29 mouse cellular contexts compared by ENCODE assay signal in the genomic region with DNA sequence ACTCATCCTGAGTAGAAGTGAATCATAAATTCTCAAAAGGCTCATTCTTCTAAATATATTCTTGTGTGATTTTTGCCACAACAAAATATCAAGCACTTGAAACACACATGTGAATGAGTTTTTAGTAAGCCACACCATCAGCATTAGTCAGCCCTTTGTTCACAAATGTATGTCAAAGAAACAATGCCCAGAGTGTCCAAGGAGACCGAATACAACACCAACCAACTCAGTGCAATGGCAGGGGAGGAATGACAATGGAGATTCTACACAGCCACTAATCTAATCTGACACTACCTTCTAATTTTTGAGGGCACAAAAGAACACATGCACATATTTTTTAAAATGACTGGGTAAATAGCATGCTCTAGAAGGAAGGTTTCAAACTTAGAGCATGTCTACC. TPM values are rescaled to one million over a fixed set of nuclear protein-coding genes. Genes with fewer than 3 reads are reported as not detected.
"Had no signal": no experiment of that assay in that cellular context is flagged by ENCODE, and none has a peak within 500 bp of the region (broad histone marks: within the 10 kb centered on the region; RNA-seq: fewer than 3 reads in every experiment).

No protein-coding gene starts in this region.

- H3K4me3 ChIP-seq: left cerebral cortex, adult 2 months; limb, embryonic 10.5 days; limb, embryonic 12.5 days; limb, embryonic 13.5 days; limb, embryonic 15.5 days; liver, embryonic 12.5 days; liver, embryonic 13.5 days; liver, embryonic 15.5 days; lung, embryonic 15.5 days; megakaryocyte, embryonic 14.5 days; midbrain, embryonic 10.5 days; midbrain, embryonic 12.5 days; midbrain, embryonic 13.5 days; midbrain, embryonic 15.5 days; myocyte had no signal

- H3K27me3 ChIP-seq: limb, embryonic 12.5 days; limb, embryonic 13.5 days; limb, embryonic 15.5 days; liver, embryonic 12.5 days; liver, embryonic 13.5 days; liver, embryonic 15.5 days; lung, embryonic 15.5 days; megakaryocyte, embryonic 14.5 days; midbrain, embryonic 12.5 days; midbrain, embryonic 13.5 days; midbrain, embryonic 15.5 days had no signal

- DNase-seq: left cerebral cortex, postnatal 4 days; liver; liver, embryonic 13.5 days; liver, postnatal 0 days; lung, adult 18-20 months; lung, adult 2 months; lung, embryonic 14.5 days; lung, postnatal 10 days; lung, postnatal 14 days; lung, postnatal 36 days; lung, postnatal 4 days; midbrain, embryonic 14.5 days had no signal

- H3K4me1 ChIP-seq: limb, embryonic 13.5 days; limb, embryonic 15.5 days; liver, embryonic 12.5 days; liver, embryonic 13.5 days; liver, embryonic 15.5 days; lung, embryonic 15.5 days; megakaryocyte, embryonic 14.5 days; midbrain, embryonic 10.5 days; midbrain, embryonic 12.5 days; midbrain, embryonic 13.5 days; midbrain, embryonic 15.5 days had no signal

- H3K9me3 ChIP-seq: limb, embryonic 10.5 days; limb, embryonic 12.5 days; limb, embryonic 13.5 days; limb, embryonic 15.5 days; liver, embryonic 12.5 days; liver, embryonic 13.5 days; liver, embryonic 15.5 days; lung, embryonic 15.5 days; megakaryocyte, embryonic 14.5 days; midbrain, embryonic 10.5 days; midbrain, embryonic 12.5 days; midbrain, embryonic 13.5 days; midbrain, embryonic 15.5 days had no signal

- H3K27ac ChIP-seq: left cerebral cortex, adult 2 months; limb, embryonic 10.5 days; limb, embryonic 12.5 days; limb, embryonic 13.5 days; limb, embryonic 15.5 days; liver, embryonic 12.5 days; liver, embryonic 13.5 days; liver, embryonic 14.5 days; liver, embryonic 15.5 days; lung, embryonic 15.5 days; macrophage; midbrain, embryonic 10.5 days; midbrain, embryonic 12.5 days; midbrain, embryonic 13.5 days; midbrain, embryonic 15.5 days had no signal

- H3K36me3 ChIP-seq: limb, embryonic 10.5 days; limb, embryonic 12.5 days; limb, embryonic 13.5 days; limb, embryonic 15.5 days; liver, embryonic 12.5 days; liver, embryonic 13.5 days; liver, embryonic 15.5 days; lung, embryonic 15.5 days; midbrain, embryonic 10.5 days; midbrain, embryonic 12.5 days; midbrain, embryonic 13.5 days; midbrain, embryonic 15.5 days had no signal

RNA-seq across cellular contexts. Expression of gene Ism1, which starts 51.5 kb away (rescaled TPM):
- polyA plus RNA-seq: liver, embryonic 13.5 days; liver, embryonic 16.5 days; liver, postnatal 0 days; macrophage; myocyte had no signal
